Mouse (Mus musculus): ENCODE measurements around the gene Flywch2. TPM values are rescaled to one million over a fixed set of nuclear protein-coding genes. Genes with fewer than 3 reads are reported as not detected.

Flywch2 gene
- polyA plus RNA-seq, 1 experiment = 29.2 TPM

DNA sequence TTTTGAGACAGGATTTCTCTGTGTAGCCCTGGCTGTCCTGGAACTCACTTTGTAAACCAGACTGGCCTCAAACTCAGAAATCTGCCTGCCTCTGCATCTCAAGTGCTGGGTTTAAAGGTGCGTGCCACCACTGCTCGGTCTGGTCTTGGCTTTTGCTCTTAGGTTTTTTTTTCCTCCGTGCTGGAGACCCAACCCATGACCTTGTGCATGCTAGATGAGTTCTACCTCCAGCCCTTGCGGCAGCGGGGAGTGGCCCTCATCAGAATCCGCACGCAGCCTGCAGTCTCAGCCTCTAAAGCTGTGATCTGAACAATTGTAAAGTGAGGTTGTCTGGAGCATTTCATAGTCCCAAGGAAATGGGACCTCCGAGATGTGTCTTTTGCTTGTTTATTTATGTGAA, 9.4 kb upstream of the Flywch2 start:
- H3K9me3 ChIP-seq = no peaks in the 10 kb centered on the region
- no peaks in the 10 kb centered on the region for H3K27me3 ChIP-seq (replicated peaks)
- TF ChIP-seq GATA1 (IDR thresholded peaks at IDR 0.05; ENCODE audit: borderline replicate concordance, low read length) (no peak), FLI1 (IDR thresholded peaks at IDR 0.05; ENCODE audit: low read length) (no peak)
- no peak overlapping the region for H3K4me3 ChIP-seq (replicated peaks)
- H3K4me1 ChIP-seq = peaks cover 41% of the 10 kb centered on the region
- H3K36me3 ChIP-seq (replicated peaks; ENCODE audit: low read length) = no peaks in the 10 kb centered on the region

DNA sequence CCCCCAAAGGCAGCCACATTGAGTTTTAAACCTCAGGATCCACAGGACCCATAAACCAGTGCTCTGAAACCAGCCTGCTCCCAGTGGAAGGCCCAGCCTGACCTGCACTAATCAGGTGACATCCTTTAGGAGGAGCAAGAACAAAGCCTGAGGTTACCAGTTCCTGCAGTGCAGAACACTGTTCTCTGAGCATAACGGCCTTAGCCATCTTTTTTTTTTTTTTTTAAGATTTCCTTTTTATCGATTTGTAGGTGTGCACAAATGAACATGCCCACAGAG, 5.1 kb upstream of the Flywch2 start:
- Histone ChIP-seq H3K4me1 (peaks cover 39% of the 10 kb centered on the region), H3K4me3 (replicated peaks) (peak overlapping the region; percentile 90), H3K36me3 (replicated peaks; ENCODE audit: low read length) (no peaks in the 10 kb centered on the region), H3K9me3 (no peaks in the 10 kb centered on the region), H3K27me3 (replicated peaks) (no peaks in the 10 kb centered on the region)
- TF ChIP-seq GATA1 (IDR thresholded peaks at IDR 0.05; ENCODE audit: borderline replicate concordance, low read length) (no peak), FLI1 (IDR thresholded peaks at IDR 0.05; ENCODE audit: low read length) (no peak)

- peak within 1 kb of the TSS; percentile 90 for H3K4me3 ChIP-seq (replicated peaks)
- H3K27me3 ChIP-seq (replicated peaks) = peaks cover 1% of the 10 kb centered on the region
- no peaks in the 10 kb centered on the region for H3K36me3 ChIP-seq (replicated peaks; ENCODE audit: low read length)
- TF ChIP-seq GATA1 (IDR thresholded peaks at IDR 0.05; ENCODE audit: borderline replicate concordance, low read length) = no peak
- no peak for TF ChIP-seq FLI1 (IDR thresholded peaks at IDR 0.05; ENCODE audit: low read length)
- no peaks in the 10 kb centered on the region for H3K9me3 ChIP-seq
- H3K4me1 ChIP-seq = peaks cover 45% of the 10 kb centered on the region
These were observed 4.6 kb upstream of the Flywch2 start, which contains the start of gene Srrm2 for GRCm38 (mm10) chr17:23790269-23791078. Gene Srrm2 (plus strand): TSS chr17:23790532.

DNA sequence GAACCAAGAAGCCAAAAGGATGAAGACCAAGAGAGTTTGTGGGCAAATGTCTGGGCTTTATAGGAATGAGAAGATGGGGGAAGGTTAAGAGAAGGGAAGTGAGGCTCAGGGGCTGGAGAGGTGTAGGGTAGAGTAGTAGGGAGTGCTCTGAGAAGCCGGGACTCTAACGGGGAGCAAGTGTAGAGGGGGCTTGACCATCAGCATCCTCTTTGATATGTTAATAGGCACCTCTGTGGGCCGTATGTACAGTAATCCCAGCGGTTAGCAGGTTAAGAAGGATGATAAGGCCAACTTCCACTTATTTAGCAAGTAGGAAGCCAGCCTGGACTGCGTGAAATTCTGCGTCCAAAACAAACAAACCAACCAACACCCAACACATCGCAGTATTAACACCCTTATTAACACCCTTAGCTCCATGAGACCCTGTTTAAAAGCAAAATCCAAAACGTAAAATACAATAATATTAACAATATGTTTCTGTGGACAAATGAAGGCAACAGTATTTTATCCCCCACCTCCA, 3.9 kb upstream of the Flywch2 start:
- Histone ChIP-seq H3K36me3 (replicated peaks; ENCODE audit: low read length) (no peaks in the 10 kb centered on the region), H3K4me3 (replicated peaks) (peak overlapping the region; percentile 90), H3K9me3 (no peaks in the 10 kb centered on the region), H3K27me3 (replicated peaks) (peaks cover 4% of the 10 kb centered on the region), H3K4me1 (peaks cover 49% of the 10 kb centered on the region)
- TF ChIP-seq FLI1 (IDR thresholded peaks at IDR 0.05; ENCODE audit: low read length) (no peak), GATA1 (IDR thresholded peaks at IDR 0.05; ENCODE audit: borderline replicate concordance, low read length) (no peak)

DNA sequence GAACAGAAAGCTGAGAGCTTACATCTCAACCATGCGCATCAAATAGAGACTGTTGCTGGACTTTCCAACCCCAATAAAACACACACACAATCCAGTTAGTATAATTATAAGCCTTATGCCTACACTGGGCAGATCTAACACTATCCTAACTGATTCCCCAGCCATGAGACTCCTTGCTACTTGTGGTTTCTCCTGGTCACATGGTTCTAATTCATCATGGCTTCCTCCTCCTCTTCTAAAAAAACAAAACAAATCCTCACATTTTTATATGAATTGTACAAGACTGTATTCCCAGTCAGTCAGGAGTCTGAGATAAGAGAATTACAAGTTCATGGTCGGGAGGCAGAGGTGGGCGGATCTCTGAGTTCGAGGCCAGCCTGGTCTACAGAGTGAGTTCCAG, 3.1 kb upstream of the Flywch2 start:
- H3K27me3 ChIP-seq (replicated peaks) = peaks cover 4% of the 10 kb centered on the region
- TF ChIP-seq GATA1 (IDR thresholded peaks at IDR 0.05; ENCODE audit: borderline replicate concordance, low read length) (no peak), FLI1 (IDR thresholded peaks at IDR 0.05; ENCODE audit: low read length) (no peak)
- H3K4me1 ChIP-seq = peaks cover 49% of the 10 kb centered on the region
- H3K4me3 ChIP-seq (replicated peaks) = no peak overlapping the region
- H3K9me3 ChIP-seq = no peaks in the 10 kb centered on the region
- H3K36me3 ChIP-seq (replicated peaks; ENCODE audit: low read length) = no peaks in the 10 kb centered on the region

DNA sequence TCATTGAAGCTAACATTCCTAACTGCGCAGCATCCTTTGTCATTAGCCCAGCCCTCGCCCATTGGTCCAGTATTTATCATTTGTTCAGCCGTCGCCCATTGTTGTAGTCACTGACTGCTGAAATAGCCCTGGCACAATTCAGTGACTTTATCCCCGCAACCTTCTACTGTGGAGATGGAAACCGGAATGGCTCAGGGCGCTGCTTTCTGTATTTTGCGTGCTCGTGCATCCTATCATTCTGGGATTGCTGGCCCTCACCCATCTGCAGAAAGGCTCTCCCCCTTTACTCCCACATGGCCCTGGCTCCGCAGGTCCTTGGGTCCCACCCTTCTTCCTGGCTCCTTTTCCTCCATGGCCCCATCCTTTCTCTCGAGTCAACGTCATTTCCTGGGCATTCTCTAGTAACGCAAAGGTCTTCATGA, 640 bp upstream of the Flywch2 start:
- peaks cover 39% of the 10 kb centered on the region for H3K4me1 ChIP-seq
- TF ChIP-seq GATA1 (IDR thresholded peaks at IDR 0.05; ENCODE audit: borderline replicate concordance, low read length) (no peak), FLI1 (IDR thresholded peaks at IDR 0.05; ENCODE audit: low read length) (no peak)

DNA sequence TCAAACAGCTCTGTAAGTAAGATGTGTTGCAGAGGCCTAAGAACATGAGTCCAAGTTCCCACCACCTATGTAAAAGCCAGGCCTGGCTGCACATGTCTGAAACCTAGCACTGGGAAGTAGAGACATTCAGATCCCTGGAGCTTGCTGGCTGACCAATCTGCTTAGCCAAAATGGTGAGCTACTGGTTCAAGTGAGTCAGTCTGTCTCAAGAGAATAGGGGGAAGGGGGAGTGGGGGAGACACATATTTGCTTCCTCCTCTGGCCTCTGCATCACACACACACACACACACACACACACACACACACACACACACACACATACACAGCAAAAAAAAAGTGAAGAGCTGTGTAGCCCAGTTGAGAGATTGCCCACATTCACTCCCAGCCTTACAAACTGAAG, 2.5 kb downstream of the Flywch2 start:
- peaks cover 25% of the 10 kb centered on the region for H3K4me1 ChIP-seq
- H3K27me3 ChIP-seq (replicated peaks) = peaks cover 6% of the 10 kb centered on the region
- TF ChIP-seq FLI1 (IDR thresholded peaks at IDR 0.05; ENCODE audit: low read length) (no peak), GATA1 (IDR thresholded peaks at IDR 0.05; ENCODE audit: borderline replicate concordance, low read length) (no peak)
- H3K9me3 ChIP-seq = no peaks in the 10 kb centered on the region
- no peak overlapping the region for H3K4me3 ChIP-seq (replicated peaks)
- H3K36me3 ChIP-seq (replicated peaks; ENCODE audit: low read length) = no peaks in the 10 kb centered on the region

More for the DNA sequence above, 640 bp upstream of the Flywch2 start:
- H3K27me3 ChIP-seq (replicated peaks) = peaks cover 4% of the 10 kb centered on the region
- no peaks in the 10 kb centered on the region for H3K36me3 ChIP-seq (replicated peaks; ENCODE audit: low read length)
- peak overlapping the region; percentile 89 for H3K4me3 ChIP-seq (replicated peaks)
- H3K9me3 ChIP-seq = no peaks in the 10 kb centered on the region

- Histone ChIP-seq H3K27me3 (replicated peaks) (peaks cover 2% of the 10 kb centered on the region), H3K9me3 (no peaks in the 10 kb centered on the region)
These were observed 7.4 kb downstream of the Flywch2 start for GRCm38 (mm10) chr17:23778447-23778846.

GRCm38 (mm10) chr17:23777141-23777540, 8.7 kb downstream of the Flywch2 start:
- Histone ChIP-seq H3K4me3 (replicated peaks) (peak overlapping the region; percentile 62), H3K9me3 (no peaks in the 10 kb centered on the region), H3K27me3 (replicated peaks) (peaks cover 2% of the 10 kb centered on the region), H3K4me1 (peaks cover 42% of the 10 kb centered on the region), H3K36me3 (replicated peaks; ENCODE audit: low read length) (no peaks in the 10 kb centered on the region)
- TF ChIP-seq FLI1 (IDR thresholded peaks at IDR 0.05; ENCODE audit: low read length) (no peak), GATA1 (IDR thresholded peaks at IDR 0.05; ENCODE audit: borderline replicate concordance, low read length) (no peak)

More at GRCm38 (mm10) chr17:23778447-23778846, 7.4 kb downstream of the Flywch2 start:
- TF ChIP-seq FLI1 (IDR thresholded peaks at IDR 0.05; ENCODE audit: low read length) = no peak
- no peak for TF ChIP-seq GATA1 (IDR thresholded peaks at IDR 0.05; ENCODE audit: borderline replicate concordance, low read length)
- Histone ChIP-seq H3K4me3 (replicated peaks) (no peak overlapping the region), H3K36me3 (replicated peaks; ENCODE audit: low read length) (no peaks in the 10 kb centered on the region), H3K4me1 (peaks cover 42% of the 10 kb centered on the region)

DNA sequence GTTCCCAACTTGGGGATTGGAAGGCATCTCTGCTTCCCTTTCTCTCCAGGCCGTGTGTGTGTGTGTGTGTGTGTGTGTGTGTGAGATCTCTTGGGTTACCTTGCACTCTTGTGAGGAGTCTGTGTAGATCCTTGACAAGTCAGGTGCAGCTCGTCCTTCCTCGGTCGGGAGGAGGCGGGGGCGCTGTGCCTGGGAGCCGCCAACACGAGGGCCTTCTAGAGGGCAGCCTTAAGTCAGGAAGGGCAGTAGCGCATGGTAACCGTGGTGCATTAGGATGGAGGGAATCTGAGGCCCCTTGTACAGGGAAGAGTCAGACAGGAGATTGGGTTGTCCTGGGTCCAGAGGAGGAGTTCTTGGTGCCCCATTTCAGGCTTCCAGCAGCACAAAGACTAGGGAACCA, 9.7 kb downstream of the Flywch2 start:
- H3K9me3 ChIP-seq = no peaks in the 10 kb centered on the region
- peaks cover 42% of the 10 kb centered on the region for H3K4me1 ChIP-seq
- H3K27me3 ChIP-seq (replicated peaks) = peaks cover 2% of the 10 kb centered on the region
- H3K36me3 ChIP-seq (replicated peaks; ENCODE audit: low read length) = no peaks in the 10 kb centered on the region
- TF ChIP-seq GATA1 (IDR thresholded peaks at IDR 0.05; ENCODE audit: borderline replicate concordance, low read length) = no peak
- no peak overlapping the region for H3K4me3 ChIP-seq (replicated peaks)

All from megakaryocyte, embryonic 14.5 days (primary cell).